Mouse (Mus musculus) Muller cell, postnatal 12 days (primary cell): ENCODE measurements at regions not wholly inside any gene's neighbourhood (a gene's known extent, or its start where the extent isn't known, plus 50 kb on each side); places are given as distances from the start of the nearest gene placed in this dataset.

Experiments used
- DNase-seq: peaks from one replicate; pipeline ENCODE4 v3.0.0-alpha.2; 2015; ENCODE audit errors: inconsistent ontology term

DNA sequence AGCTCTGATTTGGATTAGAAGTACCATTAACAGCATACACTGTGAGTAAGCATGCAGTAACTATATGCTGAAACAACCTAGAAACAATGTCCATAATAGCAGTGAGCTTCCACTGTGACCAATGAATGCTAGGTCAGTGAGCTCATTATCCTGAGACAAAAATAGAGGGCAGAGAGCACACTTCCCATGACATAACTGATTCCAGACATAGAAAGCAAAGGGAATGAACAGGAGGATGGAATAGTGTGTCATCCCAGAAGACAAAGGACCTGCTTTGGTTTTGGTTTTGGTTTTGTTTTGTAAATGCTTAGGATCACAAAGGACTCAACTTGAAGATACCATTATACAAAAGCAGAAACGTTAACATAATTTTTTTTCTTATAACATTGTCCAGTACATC is 150.8 kb upstream of the Nr3c2 start:
- peak; percentile 80 for DNase-seq

DNA sequence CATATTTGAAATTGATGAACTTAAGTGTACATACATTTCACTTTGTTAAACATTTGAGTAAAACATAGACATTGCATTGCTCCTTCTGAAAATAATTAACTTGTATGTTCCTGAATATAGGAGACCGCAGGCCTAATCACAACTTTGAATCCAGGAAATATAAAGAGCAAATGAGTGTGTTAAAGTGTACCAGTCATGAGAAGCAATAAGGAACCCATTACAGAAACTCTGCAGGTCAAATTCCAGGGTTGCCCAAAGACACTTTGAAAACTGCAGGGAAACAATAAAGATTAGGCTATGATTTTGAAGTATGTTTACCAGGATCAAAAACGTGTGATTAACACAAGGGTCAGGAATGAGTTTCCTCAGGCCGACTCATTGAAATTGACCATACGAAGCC is 149.0 kb upstream of the Nr3c2 start:
- DNase-seq = no peak

- peak; percentile 61 for DNase-seq
Observed at GRCm38 (mm10) chr8:76754166-76754565, 145.1 kb upstream of the Nr3c2 start.

DNA sequence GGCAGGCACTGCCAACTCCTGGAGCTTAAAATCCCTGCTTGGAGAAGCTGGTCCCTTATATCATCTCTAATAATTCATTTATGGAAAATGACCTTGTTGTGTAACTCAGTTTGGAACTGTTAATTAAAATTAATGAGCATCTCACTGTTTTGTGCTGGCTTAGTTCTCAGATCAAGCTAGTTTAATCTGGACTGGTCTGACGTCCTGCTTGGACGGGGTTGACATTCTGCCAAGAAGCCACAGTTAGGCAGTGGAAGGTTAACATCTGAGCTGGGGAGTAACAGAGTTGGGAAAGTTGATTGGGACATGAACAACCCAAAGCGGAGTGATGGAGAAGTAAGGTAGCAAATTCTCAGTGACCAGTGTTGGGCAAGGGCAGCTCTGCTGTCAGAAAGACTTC is 135.0 kb upstream of the Nr3c2 start:
- DNase-seq = peak; percentile 66

DNA sequence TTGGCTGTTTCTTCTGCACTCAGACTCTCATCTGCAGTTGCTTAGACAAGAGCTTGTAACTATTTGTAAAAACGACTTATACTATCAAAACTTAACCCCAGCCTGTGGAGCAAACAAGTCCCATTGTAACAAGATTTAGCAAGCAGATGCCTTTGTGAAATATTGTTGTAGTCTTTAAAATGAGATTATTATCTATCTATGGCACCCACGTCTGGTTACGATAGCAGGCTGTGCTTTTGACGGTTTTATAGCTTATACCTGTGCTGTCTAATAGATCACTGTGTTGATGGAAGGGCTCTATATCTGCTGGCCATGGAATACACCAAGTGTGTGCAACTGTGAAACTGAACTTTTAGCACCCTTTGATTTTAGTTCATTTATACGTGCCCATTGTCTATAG is 130.9 kb upstream of the Nr3c2 start:
- no peak for DNase-seq

GRCm38 (mm10) chr8:76787744-76788143 is 111.5 kb upstream of the Nr3c2 start:
- no peak for DNase-seq

GRCm38 (mm10) chr8:76793891-76794290 is 105.4 kb upstream of the Nr3c2 start:
- DNase-seq = no peak

DNA sequence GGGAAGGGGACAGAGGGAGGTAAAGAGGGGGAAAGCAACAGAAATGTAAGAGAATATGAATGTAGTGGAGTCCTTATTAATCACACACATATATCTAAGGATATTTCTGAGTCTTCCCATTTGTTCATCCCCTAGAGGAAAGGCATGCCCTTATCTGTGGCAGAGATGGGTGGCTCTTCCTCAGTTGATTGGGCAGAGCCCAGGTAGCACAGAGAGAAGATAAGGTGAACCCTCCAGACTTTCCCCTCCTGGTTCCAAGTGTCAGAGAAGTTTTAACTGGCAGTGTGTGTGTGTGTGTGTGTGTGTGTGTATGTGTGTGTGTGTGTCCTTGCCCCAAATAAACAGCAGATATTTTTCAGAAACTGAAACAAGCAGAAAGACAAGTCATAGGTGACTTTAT is 99.2 kb upstream of the Nr3c2 start:
- DNase-seq = no peak

- no peak for DNase-seq
Observed at GRCm38 (mm10) chr8:76823456-76823855, 75.8 kb upstream of the Nr3c2 start.
